Mouse (Mus musculus): Measurements from ENCODE around the gene Olfr382.
"Not testable (repeated sequence)": the region's sequence is repeated elsewhere in the genome, so short reads cannot be mapped to it uniquely, and the experiment has no call there.

The Olfr382 gene

GRCm38 (mm10) chr11:73517097-73517496, at the start of gene Olfr382:
Gene Olfr382 (minus strand): TSS chr11:73517197.
- no peak for DNase-seq (ENCODE audit: low spot score in 2 of 2)

- not testable (repeated sequence) for DNase-seq (ENCODE audit: low spot score in 2 of 2)
These were observed 12.0 kb upstream of the Olfr382 start for GRCm38 (mm10) chr11:73528971-73529370.

- no peak for DNase-seq (ENCODE audit: low spot score in 2 of 2)
These were observed 25.5 kb downstream of the Olfr382 start, which contains the start of gene Olfr381 for GRCm38 (mm10) chr11:73491503-73491902. Gene Olfr381 (minus strand): TSS chr11:73491603.
